Mouse (Mus musculus) MEL (cell line): ENCODE data around the gene Gm20441. TPM values are rescaled to one million over a fixed set of nuclear protein-coding genes. Genes with fewer than 3 reads are reported as not detected.
A peak's percentile ranks its signal among the peaks of the same experiment; 100 is the strongest.

Experiments
- DNase-seq: peaks from one replicate; pipeline ENCODE4 v3.0.0; 2011; ENCODE audit warnings: low read depth, low spot score
- H3K27ac ChIP-seq: 2 replicates; pipeline ENCODE4 v1.5.1; 2012; ENCODE audit warnings: low read depth, mild to moderate bottlenecking, control low read depth, low read length, moderate library complexity; ENCODE audit not compliant: control insufficient read depth
- H3K27me3 ChIP-seq, 2 experiments: fragments of 150-350 bp in 1 of 2; sonication (generic) in 1 of 2; 2 replicates each; pipeline ENCODE4 v1.6.1; 2012; ENCODE audit warnings: low read length in 2 of 2, mild to moderate bottlenecking in 2 of 2, improper control_type of control experiment in 1 of 2, moderate library complexity in 1 of 2; ENCODE audit not compliant: insufficient read depth in 2 of 2, control insufficient read depth in 1 of 2
- H3K36me3 ChIP-seq, 2 experiments: 2 replicates each; pipeline ENCODE4 v1.6.1; 2012 to 2014; ENCODE audit warnings: low read length in 2 of 2, improper control_type of control experiment in 1 of 2, inconsistent platforms in 1 of 2, mild to moderate bottlenecking in 1 of 2; ENCODE audit not compliant: insufficient read depth in 2 of 2, control insufficient read depth in 1 of 2
- H3K4me1 ChIP-seq, 2 experiments: fragments of 150-350 bp in 1 of 2; sonication (generic) in 1 of 2; 2 replicates each; pipeline ENCODE4 v1.6.1; 2012; ENCODE audit warnings: low read length in 2 of 2, improper control_type of control experiment in 1 of 2, mild to moderate bottlenecking in 1 of 2; ENCODE audit not compliant: insufficient read depth in 2 of 2, control insufficient read depth in 1 of 2
- H3K4me3 ChIP-seq, 2 experiments: fragments of 150-350 bp in 1 of 2; sonication (generic) in 1 of 2; 2 replicates each; pipeline ENCODE4 v1.5.1; 2012; ENCODE audit warnings: low read depth in 2 of 2, low read length in 2 of 2, mild to moderate bottlenecking in 2 of 2, moderate library complexity in 2 of 2, control low read depth in 1 of 2, improper control_type of control experiment in 1 of 2; ENCODE audit not compliant: control insufficient read depth in 1 of 2, insufficient read depth in 1 of 2
- H3K79me2 ChIP-seq: 2 replicates; pipeline ENCODE4 v1.6.1; 2012; ENCODE audit warnings: mild to moderate bottlenecking, low read length, moderate library complexity; ENCODE audit not compliant: control insufficient read depth, poor library complexity, insufficient read depth
- H3K9ac ChIP-seq: 2 replicates; pipeline ENCODE4 v1.6.1; 2012; ENCODE audit warnings: low read depth, mild to moderate bottlenecking, control low read depth, low read length, moderate library complexity; ENCODE audit not compliant: control insufficient read depth, poor library complexity, severe bottlenecking
- H3K9me3 ChIP-seq: fragments of 150-350 bp; sonication (generic); replicated peaks from 2 replicates; pipeline ENCODE4 v1.6.1; 2012; ENCODE audit warnings: mild to moderate bottlenecking, low read length, improper control_type of control experiment, moderate library complexity; ENCODE audit not compliant: insufficient read depth
- ETS1 ChIP-seq: IDR thresholded peaks from 2 replicates; pipeline ENCODE4 v1.6.1; 2012; ENCODE audit warnings: low read depth, mild to moderate bottlenecking, inconsistent platforms, low read length, improper control_type of control experiment, moderate library complexity
- GABPA ChIP-seq: IDR thresholded peaks from 2 replicates; pipeline ENCODE4 v1.6.1; 2012; ENCODE audit warnings: low read depth, mild to moderate bottlenecking, inconsistent platforms, low read length, improper control_type of control experiment, moderate library complexity
- HCFC1 ChIP-seq: IDR thresholded peaks from 2 replicates; pipeline ENCODE4 v1.6.1; 2012; ENCODE audit warnings: low read depth, mild to moderate bottlenecking, inconsistent platforms, low read length, improper control_type of control experiment, moderate library complexity
- JUND ChIP-seq: IDR thresholded peaks from 2 replicates; pipeline ENCODE4 v1.6.1; 2011; ENCODE audit warnings: low read depth, mild to moderate bottlenecking, improper control_type of control experiment, low read length
- KAT2A ChIP-seq: conservative IDR thresholded peaks from 2 replicates; pipeline ENCODE4 v1.6.1; 2012; ENCODE audit warnings: low read depth, low read length, improper control_type of control experiment, inconsistent platforms
- MAFK ChIP-seq: IDR thresholded peaks from 2 replicates; pipeline ENCODE4 v1.6.1; 2011; ENCODE audit warnings: low read depth, mild to moderate bottlenecking, low read length, improper control_type of control experiment, borderline replicate concordance
- MAX ChIP-seq: IDR thresholded peaks from 2 replicates; pipeline ENCODE4 v1.6.1; 2011; ENCODE audit warnings: low read length, improper control_type of control experiment
- MYC ChIP-seq: IDR thresholded peaks from 2 replicates; pipeline ENCODE4 v1.6.1; 2011; ENCODE audit warnings: low read depth, mild to moderate bottlenecking, low read length, improper control_type of control experiment, moderate library complexity
- POLR2AphosphoS2 ChIP-seq: IDR thresholded peaks from 2 replicates; pipeline ENCODE4 v1.6.1; 2011; ENCODE audit warnings: low read length, improper control_type of control experiment
- RAD21 ChIP-seq: IDR thresholded peaks from 2 replicates; pipeline ENCODE4 v1.6.1; 2011; ENCODE audit warnings: mild to moderate bottlenecking, low read depth, low read length, improper control_type of control experiment
- RCOR1 ChIP-seq: IDR thresholded peaks from 2 replicates; pipeline ENCODE4 v1.6.1; 2012; ENCODE audit warnings: low read depth, mild to moderate bottlenecking, inconsistent platforms, low read length, improper control_type of control experiment
- SMC3 ChIP-seq: IDR thresholded peaks from 2 replicates; pipeline ENCODE4 v1.6.1; 2011; ENCODE audit warnings: low read depth, low read length, improper control_type of control experiment
- TAL1 ChIP-seq: IDR thresholded peaks from 2 replicates; pipeline ENCODE4 v1.6.1; 2012; ENCODE audit warnings: mild to moderate bottlenecking, inconsistent platforms, low read length, moderate library complexity, mixed read lengths
- TBP ChIP-seq: IDR thresholded peaks from 2 replicates; pipeline ENCODE4 v1.8.0; 2011; ENCODE audit warnings: low read depth, low read length, improper control_type of control experiment
- TCF12 ChIP-seq: IDR thresholded peaks from 2 replicates; pipeline ENCODE4 v1.6.1; 2014; ENCODE audit warnings: low read depth, mild to moderate bottlenecking, inconsistent platforms, low read length, improper control_type of control experiment, moderate library complexity
- USF1 ChIP-seq: IDR thresholded peaks from 2 replicates; pipeline ENCODE4 v1.6.1; 2014; ENCODE audit warnings: low read depth, mild to moderate bottlenecking, inconsistent platforms, low read length, improper control_type of control experiment, moderate library complexity
- ZMIZ1 ChIP-seq: IDR thresholded peaks from 2 replicates; pipeline ENCODE4 v1.6.1; 2012; ENCODE audit warnings: low read depth, mild to moderate bottlenecking, inconsistent platforms, low read length, improper control_type of control experiment, moderate library complexity
- polyA plus RNA-seq, 2 experiments: library from polyadenylated mRNA; stranded (reverse) in 1 of 2; unstranded in 1 of 2; fragments of >175 nt in 1 of 2; fragments of >200 nt in 1 of 2; gene quantifications; 2 replicates each; pipeline versions ENCODE4 v1.2.1 to v1.2.4; 2012; ENCODE audit warnings: low replicate concordance in 2 of 2, low read depth in 1 of 2; ENCODE audit not compliant: insufficient read length in 2 of 2, insufficient read depth in 1 of 2, missing spikeins in 1 of 2
- total RNA-seq: library from RNA; depleted of rRNA; stranded (reverse); fragments of 300-350 nt; gene quantifications from 2 replicates; pipeline ENCODE4 v1.2.3, GENCODE M21; 2012

Gm20441 gene
- total and polyA plus RNA-seq, 3 experiments: not detected

DNA sequence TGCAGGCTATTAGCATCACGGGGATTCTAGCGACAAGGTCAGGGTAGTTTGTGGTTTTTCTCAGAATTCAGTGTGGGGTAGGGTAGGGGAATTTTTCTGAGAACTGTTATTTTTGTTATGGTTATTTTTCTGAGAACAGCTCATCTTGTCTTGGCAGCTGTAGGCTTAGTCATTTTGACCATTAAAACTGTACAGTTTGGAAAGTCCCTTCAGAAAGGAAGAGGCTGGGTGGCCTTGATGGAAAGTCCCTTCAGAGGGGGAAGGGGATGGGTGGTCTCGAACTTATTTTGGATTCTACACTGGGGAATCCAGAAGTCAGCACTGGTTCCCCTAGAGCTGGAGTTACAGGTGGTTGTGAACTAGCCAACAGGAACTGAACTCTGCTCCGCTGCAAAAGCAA, 43.8 kb upstream of the Gm20441 start:
- Histone ChIP-seq H3K36me3 (peaks cover 0 to 30% of the 10 kb centered on the region in 2 experiments; a peak in 2 of 4 replicates), H3K4me3 (no peak overlapping the region), H3K27me3 (peaks cover 2 to 4% of the 10 kb centered on the region in 2 experiments), H3K4me1 (peaks cover 3 to 38% of the 10 kb centered on the region in 2 experiments), H3K9me3 (no peaks in the 10 kb centered on the region), H3K79me2 (no peaks in the 10 kb centered on the region), H3K27ac (peak overlapping the region; percentile 6), H3K9ac (no peak overlapping the region)
- TF ChIP-seq TCF12: no peak
- TF ChIP-seq ETS1: peak; percentile 12; the same call in 1 of the 2 replicates
- TF ChIP-seq TBP: no peak
- TF ChIP-seq TAL1: peak; percentile 58
- no peak for TF ChIP-seq SMC3
- DNase-seq: peak; percentile 30

DNA sequence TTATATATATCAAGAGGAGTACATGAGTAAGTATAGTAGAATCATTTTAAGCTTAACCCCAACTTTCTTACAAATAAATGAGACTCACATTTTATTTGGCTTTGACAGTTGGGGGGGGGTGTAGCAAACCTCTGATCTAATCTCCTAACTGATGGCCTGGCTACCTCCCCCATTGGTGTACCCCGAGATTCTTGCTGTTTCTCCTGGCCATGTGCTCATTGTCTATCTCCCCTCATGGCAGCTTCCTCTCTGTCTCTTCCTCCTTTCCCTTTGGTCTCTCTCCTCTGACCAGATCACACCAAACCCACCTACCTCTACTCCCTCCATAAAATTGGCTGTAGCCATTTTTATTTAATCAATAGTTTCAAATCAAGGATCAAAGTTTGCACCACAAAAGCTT, 43.0 kb upstream of the Gm20441 start:
- Histone ChIP-seq H3K27me3 (peaks cover 4 to 5% of the 10 kb centered on the region in 2 experiments), H3K4me3 (no peak overlapping the region), H3K9me3 (no peaks in the 10 kb centered on the region), H3K36me3 (peaks cover 0 to 24% of the 10 kb centered on the region in 2 experiments; a peak in 2 of 4 replicates), H3K27ac (peak overlapping the region; percentile 47), H3K79me2 (no peaks in the 10 kb centered on the region), H3K4me1 (peaks cover 3 to 33% of the 10 kb centered on the region in 2 experiments), H3K9ac (no peak overlapping the region)
- DNase-seq: no peak
- TF ChIP-seq MAX: peak; percentile 56
- peak; percentile 85 for TF ChIP-seq MYC
- no peak for TF ChIP-seq GABPA
- TF ChIP-seq ZMIZ1: no peak
- TF ChIP-seq KAT2A: no peak
- TF ChIP-seq JUND: no peak
- no peak for TF ChIP-seq MAFK
- no peak for TF ChIP-seq USF1
- no peak for TF ChIP-seq POLR2AphosphoS2
- no peak for TF ChIP-seq HCFC1
- TF ChIP-seq RAD21: no peak

DNA sequence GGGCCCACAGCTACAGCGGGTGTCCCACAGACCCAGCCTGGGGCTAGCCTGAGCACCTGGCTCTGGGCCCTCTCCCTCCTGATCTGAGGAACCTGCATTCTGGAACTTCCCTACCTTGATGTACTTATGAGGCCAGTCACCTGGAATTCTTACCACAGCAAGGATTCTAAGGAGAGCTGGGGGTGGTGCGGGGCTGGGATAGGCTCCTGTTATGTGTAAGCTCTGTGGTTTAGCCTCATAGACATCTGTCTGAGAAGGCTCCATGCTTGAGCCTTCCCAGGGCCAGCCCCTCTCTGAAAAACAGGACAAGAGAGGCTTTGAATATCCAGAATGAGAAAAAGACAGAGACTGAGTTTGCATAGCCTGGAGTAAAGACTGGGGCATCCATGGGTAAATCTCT, 41.7 kb upstream of the Gm20441 start, which contains the start of gene Gstt4:
TSS of gene Gstt4 (minus strand) at position 101 of the 400 bp plus-strand sequence.
- no peak within 1 kb of the TSS for H3K4me3 ChIP-seq

More for the DNA sequence above, 41.7 kb upstream of the Gm20441 start, which contains the start of gene Gstt4:
- peaks cover 4 to 5% of the 10 kb centered on the region in 2 experiments for H3K27me3 ChIP-seq
- H3K4me1 ChIP-seq: peaks cover 0 to 21% of the 10 kb centered on the region in 2 experiments; a peak in 2 of 4 replicates
- H3K9ac ChIP-seq: no peak within 1 kb of the TSS
- DNase-seq: no peak
- H3K79me2 ChIP-seq: no peaks in the 10 kb centered on the region
- H3K36me3 ChIP-seq: peaks cover 0 to 14% of the 10 kb centered on the region in 2 experiments; a peak in 2 of 4 replicates
- no peak within 1 kb of the TSS for H3K27ac ChIP-seq
- H3K9me3 ChIP-seq: no peaks in the 10 kb centered on the region
- no peak for TF ChIP-seq RCOR1
- TF ChIP-seq SMC3: no peak
- TF ChIP-seq POLR2AphosphoS2: no peak
